Mouse (Mus musculus) neural tube, embryonic 14.5 days (tissue): ENCODE measurements around the gene Ctbp2. TPM values are rescaled to one million over a fixed set of nuclear protein-coding genes. Genes with fewer than 3 reads are reported as not detected.

ENCODE experiments used
- ATAC-seq: fragments of 200-750 bp; cut with Nextera tagmentation; 2 replicates; pipeline ENCODE4 v1.8.0; 2017; ENCODE audit warnings: low read depth, mild to moderate bottlenecking, moderate TSS enrichment, moderate library complexity
- H3K27ac ChIP-seq: fragments of 300-500 bp; sonication (generic); 2 replicates; pipeline ENCODE4 v1.5.1; 2014; ENCODE audit warnings: low read depth, mild to moderate bottlenecking, control low read depth, low read length, moderate library complexity, mixed read lengths
- H3K27me3 ChIP-seq: fragments of 300-500 bp; sonication (generic); 2 replicates; pipeline ENCODE4 v1.6.1; 2014; ENCODE audit warnings: low read length; ENCODE audit not compliant: control insufficient read depth, insufficient read depth
- H3K36me3 ChIP-seq: fragments of 300-500 bp; sonication (generic); 2 replicates; pipeline ENCODE4 v1.6.1; 2014; ENCODE audit warnings: low read length, mixed read lengths; ENCODE audit not compliant: control insufficient read depth, insufficient read depth
- H3K4me1 ChIP-seq: fragments of 300-500 bp; sonication (generic); 2 replicates; pipeline ENCODE4 v1.6.1; 2014; ENCODE audit warnings: low read length; ENCODE audit not compliant: control insufficient read depth, insufficient read depth
- H3K4me2 ChIP-seq: fragments of 300-500 bp; sonication (generic); 2 replicates; pipeline ENCODE4 v1.6.1; 2014; ENCODE audit warnings: mild to moderate bottlenecking, low read depth, low read length, control low read depth
- H3K4me3 ChIP-seq: fragments of 300-500 bp; sonication (generic); 2 replicates; pipeline ENCODE4 v1.5.1; 2014; ENCODE audit warnings: low read depth, low read length, control low read depth, mixed read lengths
- H3K9ac ChIP-seq: fragments of 300-500 bp; sonication (generic); replicated peaks from 2 replicates; pipeline ENCODE4 v1.6.1; 2014; ENCODE audit warnings: low read depth, mild to moderate bottlenecking, control low read depth, low read length, mixed read lengths
- H3K9me3 ChIP-seq: fragments of 300-500 bp; sonication (generic); 2 replicates; pipeline ENCODE4 v1.6.1; 2016; ENCODE audit warnings: low read length; ENCODE audit not compliant: control insufficient read depth
- WGBS: fragments of 180-500 bp; shearing (Covaris S2); extraction: QIAGEN DNeasy Blood & Tissue Kit; methylation state at CpG from one replicate; pipeline ENCODE4 v1.1.7; 2014; 5-methylcytosine and 5-hydroxymethylcytosine counted together
- polyA plus RNA-seq: library from polyadenylated mRNA; unstranded; fragments of >200 nt; fragmentation: Nextera tagmentation; extraction: Ambion mirVana; gene quantifications from 2 replicates; pipeline ENCODE4 v1.2.1, GENCODE M21; 2014

Ctbp2 gene
- polyA plus RNA-seq, 1 experiment from 2014 or later = 65.0 TPM

GRCm38 (mm10) chr7:133159519-133159918 is 35.4 kb upstream of the Ctbp2 start:
- Histone ChIP-seq H3K9ac (no peak overlapping the region), H3K36me3 (no peaks in the 10 kb centered on the region), H3K27ac (no peak overlapping the region), H3K9me3 (no peaks in the 10 kb centered on the region), H3K27me3 (no peaks in the 10 kb centered on the region), H3K4me3 (no peak overlapping the region), H3K4me1 (0 out of 2 replicates have a peak, but pooled peaks cover 4% of the 10 kb centered on the region), H3K4me2 (no peak overlapping the region)
- no peak for ATAC-seq
- 97% methylated on average over 3 of the region's 3 CpGs for WGBS

- WGBS = 66% methylated on average over 12 of the region's 12 CpGs
- no peak for ATAC-seq
- Histone ChIP-seq H3K4me3 (no peak overlapping the region), H3K27me3 (no peaks in the 10 kb centered on the region), H3K4me2 (no peak overlapping the region), H3K9ac (no peak overlapping the region), H3K36me3 (no peaks in the 10 kb centered on the region), H3K4me1 (no peaks in the 10 kb centered on the region), H3K9me3 (no peaks in the 10 kb centered on the region), H3K27ac (no peak overlapping the region)
Observed at GRCm38 (mm10) chr7:133155621-133156020, 31.5 kb upstream of the Ctbp2 start.

- Histone ChIP-seq H3K9ac (no peak overlapping the region), H3K9me3 (no peaks in the 10 kb centered on the region), H3K27ac (no peak overlapping the region), H3K27me3 (no peaks in the 10 kb centered on the region), H3K4me2 (no peak overlapping the region), H3K4me3 (no peak overlapping the region), H3K4me1 (no peaks in the 10 kb centered on the region), H3K36me3 (no peaks in the 10 kb centered on the region)
- ATAC-seq = no peak
- 73% methylated on average over 6 of the region's 6 CpGs for WGBS
Observed at GRCm38 (mm10) chr7:133154846-133155245, 30.7 kb upstream of the Ctbp2 start.

GRCm38 (mm10) chr7:133139689-133140336 is 15.7 kb upstream of the Ctbp2 start:
- Histone ChIP-seq H3K4me1 (no peaks in the 10 kb centered on the region), H3K36me3 (no peaks in the 10 kb centered on the region), H3K9ac (no peak overlapping the region), H3K27me3 (no peaks in the 10 kb centered on the region), H3K27ac (no peak overlapping the region), H3K4me3 (no peak overlapping the region), H3K9me3 (no peaks in the 10 kb centered on the region), H3K4me2 (no peak overlapping the region)
- no peak for ATAC-seq
- 84% methylated on average over 8 of the region's 8 CpGs for WGBS

- no peak overlapping the region for H3K9ac ChIP-seq
- H3K9me3 ChIP-seq = no peaks in the 10 kb centered on the region
- no peaks in the 10 kb centered on the region for H3K4me1 ChIP-seq
- 82% methylated on average over 5 of the region's 5 CpGs for WGBS
- no peak overlapping the region for H3K4me3 ChIP-seq
- ATAC-seq = no peak
- H3K36me3 ChIP-seq = no peaks in the 10 kb centered on the region
- H3K27ac ChIP-seq = no peak overlapping the region
- H3K27me3 ChIP-seq = no peaks in the 10 kb centered on the region
- no peak overlapping the region for H3K4me2 ChIP-seq
Observed at GRCm38 (mm10) chr7:133133552-133133951, 9.4 kb upstream of the Ctbp2 start.

- Histone ChIP-seq H3K4me3 (no peak overlapping the region), H3K27me3 (no peaks in the 10 kb centered on the region), H3K4me2 (no peak overlapping the region), H3K27ac (no peak overlapping the region), H3K36me3 (no peaks in the 10 kb centered on the region), H3K4me1 (no peaks in the 10 kb centered on the region), H3K9ac (no peak overlapping the region), H3K9me3 (no peaks in the 10 kb centered on the region)
- ATAC-seq = no peak
- WGBS = 94% methylated on average over 5 of the region's 5 CpGs
Observed at GRCm38 (mm10) chr7:133132702-133133101, 8.5 kb upstream of the Ctbp2 start.

GRCm38 (mm10) chr7:133124701-133125485 is 739 bp upstream of the Ctbp2 start:
- Histone ChIP-seq H3K4me2 (peak overlapping the region; percentile 99), H3K27me3 (no peaks in the 10 kb centered on the region), H3K9me3 (no peaks in the 10 kb centered on the region), H3K4me3 (peak overlapping the region; percentile 67), H3K27ac (peak overlapping the region; percentile 85; the same call in 1 of the 2 replicates), H3K4me1 (peaks cover 18% of the 10 kb centered on the region), H3K36me3 (no peaks in the 10 kb centered on the region), H3K9ac (peak overlapping the region; percentile 84)
- no peak for ATAC-seq
- 5% methylated on average over 34 of the region's 34 CpGs for WGBS

- H3K36me3 ChIP-seq = no peaks in the 10 kb centered on the region
- H3K9ac ChIP-seq = peak within 1 kb of the TSS; percentile 84
- peaks cover 28% of the 10 kb centered on the region for H3K4me1 ChIP-seq
- ATAC-seq = peak; percentile 68
- peak within 1 kb of the TSS; percentile 99 for H3K4me2 ChIP-seq
- peak within 1 kb of the TSS; percentile 89 for H3K27ac ChIP-seq
- under 1% methylated on average over 32 of the region's 53 CpGs for WGBS
- H3K9me3 ChIP-seq = no peaks in the 10 kb centered on the region
- H3K27me3 ChIP-seq = no peaks in the 10 kb centered on the region
- peak within 1 kb of the TSS; percentile 67 for H3K4me3 ChIP-seq
Observed at GRCm38 (mm10) chr7:133123244-133123998, 733 bp downstream of the Ctbp2 start, which contains the start of gene Fgfr2. Gene Fgfr2, minus strand, starts transcription at chr7:133123350.
